Mouse (Mus musculus) midbrain, embryonic 12.5 days (tissue): ENCODE results near the gene Zranb1. TPM values are rescaled to one million over a fixed set of nuclear protein-coding genes. Genes with fewer than 3 reads are reported as not detected.

Experiments used
- ATAC-seq: fragments of 200-750 bp; cut with Nextera tagmentation; 2 replicates; pipeline ENCODE4 v1.8.0; 2017; ENCODE audit warnings: low read depth, moderate TSS enrichment, moderate library complexity; ENCODE audit not compliant: low FRiP score
- H3K27ac ChIP-seq: fragments of 300-500 bp; sonication (generic); replicated peaks from 2 replicates; pipeline ENCODE4 v1.5.1; 2016; ENCODE audit warnings: mild to moderate bottlenecking
- H3K27me3 ChIP-seq: fragments of 300-500 bp; sonication (generic); 2 replicates; pipeline ENCODE4 v1.6.1; 2016; ENCODE audit warnings: mild to moderate bottlenecking
- H3K36me3 ChIP-seq: fragments of 300-500 bp; sonication (generic); 2 replicates; pipeline ENCODE4 v1.6.1; 2016
- H3K4me1 ChIP-seq: fragments of 300-500 bp; sonication (generic); 2 replicates; pipeline ENCODE4 v1.6.1; 2016
- H3K4me2 ChIP-seq: fragments of 300-500 bp; sonication (generic); replicated peaks from 2 replicates; pipeline ENCODE4 v1.6.1; 2016; ENCODE audit warnings: mild to moderate bottlenecking, moderate library complexity
- H3K4me3 ChIP-seq: fragments of 300-500 bp; sonication (generic); 2 replicates; pipeline ENCODE4 v1.5.1; 2016; ENCODE audit warnings: mild to moderate bottlenecking
- H3K9ac ChIP-seq: fragments of 300-500 bp; sonication (generic); replicated peaks from 2 replicates; pipeline ENCODE4 v1.6.1; 2016; ENCODE audit warnings: mild to moderate bottlenecking, moderate library complexity
- H3K9me3 ChIP-seq: fragments of 300-500 bp; sonication (generic); 2 replicates; pipeline ENCODE4 v1.6.1; 2016; ENCODE audit warnings: mild to moderate bottlenecking
- WGBS: fragments of 180-500 bp; shearing (Covaris S2); methylation state at CpG from one replicate; pipeline ENCODE4 v1.1.7; 2016; 5-methylcytosine and 5-hydroxymethylcytosine counted together
- polyA plus RNA-seq: library from polyadenylated mRNA; unstranded; fragments of >200 nt; fragmentation: Nextera tagmentation; extraction: Ambion mirVana; gene quantifications from 2 replicates; pipeline ENCODE4 v1.2.1, GENCODE M21; 2016

The Zranb1 gene
- polyA plus RNA-seq, 1 experiment from 2014 or later: 17.6 TPM

DNA sequence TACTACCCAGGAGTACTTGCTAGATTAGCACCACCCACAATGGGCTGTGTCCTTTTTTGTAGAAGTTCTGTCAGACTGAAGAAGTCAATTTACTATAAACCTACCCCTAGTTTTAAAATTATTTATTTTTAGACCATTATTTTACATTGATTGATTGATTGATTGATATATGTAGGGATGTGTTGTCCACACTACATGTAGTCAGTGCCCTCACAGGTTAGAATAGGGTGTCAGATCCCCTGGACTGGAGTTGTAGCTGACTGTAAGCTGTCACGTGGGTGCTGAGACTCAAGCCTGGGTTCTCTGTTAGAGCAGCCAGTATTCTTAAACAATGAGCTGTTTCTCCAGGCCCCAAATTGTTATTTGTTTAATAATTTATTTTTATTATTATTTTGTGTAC is 37.6 kb upstream of the Zranb1 start:
- H3K27me3 ChIP-seq: no peaks in the 10 kb centered on the region
- no peak overlapping the region for H3K4me2 ChIP-seq
- WGBS: 94% methylated on average over 1 of the region's 1 CpGs
- no peak overlapping the region for H3K9ac ChIP-seq
- no peaks in the 10 kb centered on the region for H3K9me3 ChIP-seq
- H3K4me3 ChIP-seq: no peak overlapping the region
- H3K36me3 ChIP-seq: no peaks in the 10 kb centered on the region
- no peak overlapping the region for H3K27ac ChIP-seq
- no peaks in the 10 kb centered on the region for H3K4me1 ChIP-seq
- ATAC-seq: no peak

DNA sequence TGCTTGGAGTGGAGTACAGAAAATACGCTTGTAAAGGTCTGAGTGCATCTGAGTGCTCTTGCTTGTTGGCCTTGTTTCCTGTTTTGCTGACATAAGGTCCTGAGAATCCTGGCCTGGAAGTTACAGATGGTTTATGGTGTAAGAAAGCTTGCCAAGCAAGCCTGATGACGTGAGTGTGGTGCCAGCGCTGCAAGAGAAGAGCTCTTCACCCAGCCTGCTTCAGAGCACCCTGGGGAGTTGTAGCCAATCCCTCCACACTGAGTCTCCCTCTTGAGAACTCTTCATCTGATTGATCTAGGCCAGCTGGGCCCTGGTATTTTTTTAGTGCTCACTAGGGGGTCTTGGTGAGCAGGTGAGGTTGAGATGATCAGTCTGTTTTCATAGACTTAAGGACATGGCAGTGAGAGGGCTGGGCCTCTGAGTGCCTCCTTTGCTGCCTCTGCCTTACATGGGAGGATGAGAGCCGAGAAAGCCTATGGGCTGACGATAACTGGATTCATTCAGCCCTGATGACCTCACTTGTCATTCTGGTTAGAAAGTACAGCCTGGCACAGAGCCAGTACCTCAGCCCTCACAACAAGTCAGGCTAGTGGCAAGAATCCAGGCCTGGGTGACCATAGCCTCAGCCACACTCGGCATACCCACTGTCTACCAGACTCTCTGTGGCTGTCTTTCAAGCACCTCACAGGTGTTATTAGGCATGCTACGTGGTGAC is 35.9 kb upstream of the Zranb1 start:
- no peak for ATAC-seq
- H3K4me2 ChIP-seq: no peak overlapping the region
- WGBS: 82% methylated on average over 7 of the region's 7 CpGs
- no peaks in the 10 kb centered on the region for H3K4me1 ChIP-seq
- H3K27me3 ChIP-seq: no peaks in the 10 kb centered on the region
- H3K9me3 ChIP-seq: no peaks in the 10 kb centered on the region
- H3K4me3 ChIP-seq: no peak overlapping the region
- H3K27ac ChIP-seq: no peak overlapping the region
- H3K9ac ChIP-seq: no peak overlapping the region
- H3K36me3 ChIP-seq: no peaks in the 10 kb centered on the region

DNA sequence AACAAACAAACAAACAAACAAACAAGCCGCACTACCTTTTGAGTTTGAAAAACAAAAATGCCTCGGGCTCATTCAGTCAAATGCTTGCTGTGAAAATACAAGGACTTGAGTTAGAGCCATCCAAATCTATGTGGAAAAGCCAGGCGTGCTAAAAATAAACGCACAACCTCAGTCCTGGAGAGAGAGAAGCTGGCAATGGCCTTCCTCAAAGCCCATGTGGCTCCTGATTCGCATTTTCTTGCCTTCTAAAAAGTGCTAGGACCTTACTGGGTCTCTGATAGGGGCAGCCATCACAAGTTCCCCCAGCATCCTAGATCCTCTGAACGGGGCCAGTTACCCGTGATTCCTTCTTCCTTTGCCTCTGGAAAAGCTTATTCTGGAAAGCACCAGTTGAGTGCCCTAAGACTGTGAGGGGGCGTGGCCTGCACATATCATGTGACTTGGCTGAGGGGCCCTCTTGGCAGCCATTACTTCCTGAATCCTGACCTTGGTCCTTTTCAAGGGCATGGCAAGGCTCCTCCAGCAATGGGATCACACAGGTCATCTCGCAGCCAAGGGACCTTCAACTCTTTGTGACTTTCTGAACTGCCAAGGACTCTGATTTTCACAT is 34.6 kb upstream of the Zranb1 start:
- Histone ChIP-seq H3K27ac (no peak overlapping the region), H3K4me2 (no peak overlapping the region), H3K4me3 (no peak overlapping the region), H3K9me3 (no peaks in the 10 kb centered on the region), H3K4me1 (no peaks in the 10 kb centered on the region), H3K36me3 (no peaks in the 10 kb centered on the region), H3K9ac (no peak overlapping the region), H3K27me3 (no peaks in the 10 kb centered on the region)
- ATAC-seq: no peak
- WGBS: 86% methylated on average over 9 of the region's 9 CpGs

DNA sequence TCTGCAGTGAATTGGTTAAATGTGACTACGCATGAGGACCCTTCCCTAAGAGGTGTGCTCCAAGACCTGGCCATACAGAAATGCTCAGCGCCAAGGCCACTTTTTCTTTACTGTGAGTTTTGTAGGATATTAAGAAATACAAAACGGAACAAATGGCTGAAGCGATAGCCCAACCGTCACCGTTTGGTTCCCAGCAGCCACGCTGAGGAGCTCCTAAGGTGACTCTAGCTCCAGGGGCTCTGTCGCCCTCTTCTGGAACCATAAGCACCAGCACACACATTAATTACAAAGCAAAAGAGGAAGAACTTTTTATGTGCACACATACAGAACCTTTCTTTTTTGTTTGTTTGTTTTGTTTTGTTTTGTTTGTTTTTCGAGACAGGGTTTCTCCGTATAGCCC is 33.7 kb upstream of the Zranb1 start:
- H3K9ac ChIP-seq: no peak overlapping the region
- no peak overlapping the region for H3K4me3 ChIP-seq
- H3K9me3 ChIP-seq: no peaks in the 10 kb centered on the region
- 83% methylated on average over 10 of the region's 10 CpGs for WGBS
- no peak overlapping the region for H3K27ac ChIP-seq
- H3K36me3 ChIP-seq: no peaks in the 10 kb centered on the region
- H3K4me2 ChIP-seq: no peak overlapping the region
- no peak for ATAC-seq
- H3K4me1 ChIP-seq: no peaks in the 10 kb centered on the region
- H3K27me3 ChIP-seq: no peaks in the 10 kb centered on the region

DNA sequence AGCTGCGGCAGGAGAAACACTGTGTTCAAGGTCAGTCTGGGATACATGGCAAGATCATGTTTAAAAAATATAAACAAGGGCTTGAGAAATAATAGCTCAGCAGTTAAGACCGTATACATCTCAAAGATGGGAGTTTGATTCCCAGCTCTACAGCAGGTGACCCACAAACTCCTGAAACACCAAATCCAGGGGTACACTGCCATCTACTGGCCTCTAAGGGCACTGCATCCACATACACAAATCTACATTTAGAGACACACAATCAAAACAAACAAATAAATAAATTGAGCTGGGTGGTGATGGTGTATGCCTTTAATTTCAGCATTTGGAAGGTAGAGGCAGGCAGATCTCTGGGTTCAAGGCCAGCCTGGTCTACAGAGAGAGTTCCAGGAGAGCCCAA is 32.7 kb upstream of the Zranb1 start:
- Histone ChIP-seq H3K27ac (no peak overlapping the region), H3K4me3 (no peak overlapping the region), H3K4me1 (no peaks in the 10 kb centered on the region), H3K9me3 (no peaks in the 10 kb centered on the region), H3K27me3 (no peaks in the 10 kb centered on the region), H3K36me3 (no peaks in the 10 kb centered on the region), H3K4me2 (no peak overlapping the region), H3K9ac (no peak overlapping the region)
- WGBS: 92% methylated on average over 2 of the region's 2 CpGs
- no peak for ATAC-seq

DNA sequence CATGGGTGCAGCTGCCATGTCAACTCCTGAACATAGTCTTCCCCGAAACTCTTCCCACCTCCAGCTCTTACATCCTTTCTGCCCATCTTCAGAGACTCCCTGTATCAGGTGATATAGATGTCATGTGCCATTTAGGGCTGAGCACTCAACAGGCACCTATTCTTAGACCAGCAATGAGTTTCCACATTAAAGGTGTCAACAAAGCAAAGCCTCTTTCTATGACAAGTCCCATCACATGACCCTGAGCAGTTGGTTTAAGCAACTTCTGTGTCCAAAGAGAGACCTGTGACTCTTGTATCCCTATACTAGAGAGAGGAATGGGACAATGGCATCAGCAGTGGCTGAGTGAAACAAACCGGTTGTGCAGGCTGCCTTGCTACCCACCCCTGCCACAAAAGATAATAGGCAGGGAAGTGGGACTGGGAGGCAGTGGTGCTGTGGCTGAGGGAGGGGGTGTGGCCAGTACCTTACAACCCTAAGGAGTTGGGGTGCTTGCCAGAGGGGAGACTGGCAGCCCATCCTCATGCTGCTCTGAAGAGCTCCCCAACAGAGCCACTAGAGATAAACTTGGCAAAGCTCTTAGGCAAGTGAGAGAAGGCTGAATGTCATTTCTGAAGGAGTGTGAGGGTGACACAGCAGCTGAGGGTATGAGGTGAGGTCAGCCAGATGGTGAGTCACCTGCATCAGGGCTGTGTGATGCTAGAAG is 30.0 kb upstream of the Zranb1 start:
- no peak for ATAC-seq
- 69% methylated on average over 2 of the region's 2 CpGs for WGBS
- no peak overlapping the region for H3K4me3 ChIP-seq

DNA sequence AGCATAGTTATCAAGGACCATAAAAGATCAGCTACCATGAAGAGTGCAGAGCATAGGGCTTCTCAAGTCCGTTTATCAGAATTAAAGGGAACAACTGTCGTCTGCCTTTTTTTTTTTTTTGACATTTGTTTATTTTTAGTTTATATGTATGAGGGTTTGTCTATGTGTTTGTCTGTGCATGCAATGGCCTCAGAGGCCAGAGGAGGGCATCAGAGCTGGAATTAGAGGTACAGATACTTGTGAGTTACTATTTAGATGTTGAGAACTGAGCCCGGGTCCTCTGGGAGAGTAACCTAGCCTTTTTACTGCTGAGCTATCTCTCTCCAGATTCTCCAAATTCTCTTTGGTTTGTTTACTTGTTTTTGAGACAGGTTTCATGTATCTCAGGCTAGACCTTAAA is 27.1 kb upstream of the Zranb1 start:
- no peaks in the 10 kb centered on the region for H3K36me3 ChIP-seq
- H3K27me3 ChIP-seq: no peaks in the 10 kb centered on the region
- H3K4me1 ChIP-seq: no peaks in the 10 kb centered on the region
- no peak for ATAC-seq
- no peak overlapping the region for H3K4me2 ChIP-seq
- H3K27ac ChIP-seq: no peak overlapping the region
- 0 out of 2 replicates have a peak, but pooled peaks cover 6% of the 10 kb centered on the region for H3K9me3 ChIP-seq
- WGBS: 92% methylated on average over 3 of the region's 3 CpGs
- no peak overlapping the region for H3K9ac ChIP-seq
- H3K4me3 ChIP-seq: no peak overlapping the region

More for the DNA sequence above, 30.0 kb upstream of the Zranb1 start:
- H3K27me3 ChIP-seq: no peaks in the 10 kb centered on the region
- no peaks in the 10 kb centered on the region for H3K36me3 ChIP-seq
- no peak overlapping the region for H3K9ac ChIP-seq
- no peak overlapping the region for H3K4me2 ChIP-seq
- H3K27ac ChIP-seq: no peak overlapping the region
- H3K9me3 ChIP-seq: no peaks in the 10 kb centered on the region
- no peaks in the 10 kb centered on the region for H3K4me1 ChIP-seq

DNA sequence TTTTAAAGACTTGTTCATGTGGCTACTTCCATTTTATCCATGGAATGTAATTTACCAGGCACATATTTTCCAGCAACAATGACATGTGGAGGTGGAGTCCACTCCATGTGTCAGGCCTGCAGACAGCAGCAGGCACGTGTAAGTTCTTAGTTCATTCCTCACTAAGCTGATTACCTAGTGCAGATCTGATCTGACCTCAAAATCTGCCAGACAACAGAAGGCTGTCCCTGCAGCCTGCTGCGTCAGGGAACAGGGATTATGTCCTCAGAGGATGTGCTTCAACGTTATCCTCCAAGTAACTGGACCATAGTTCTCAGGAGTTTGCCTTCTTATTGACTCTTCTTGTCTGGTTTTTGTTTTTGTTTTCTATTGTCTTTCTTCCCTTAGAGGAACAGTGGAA is 9.0 kb upstream of the Zranb1 start:
- Histone ChIP-seq H3K27ac (no peak overlapping the region), H3K4me1 (no peaks in the 10 kb centered on the region), H3K36me3 (no peaks in the 10 kb centered on the region), H3K4me2 (no peak overlapping the region), H3K9me3 (no peaks in the 10 kb centered on the region), H3K4me3 (no peak overlapping the region), H3K27me3 (peaks cover 6% of the 10 kb centered on the region; the same call in 1 of the 2 replicates), H3K9ac (no peak overlapping the region)
- no peak for ATAC-seq
- WGBS: 18% methylated on average over 3 of the region's 3 CpGs

DNA sequence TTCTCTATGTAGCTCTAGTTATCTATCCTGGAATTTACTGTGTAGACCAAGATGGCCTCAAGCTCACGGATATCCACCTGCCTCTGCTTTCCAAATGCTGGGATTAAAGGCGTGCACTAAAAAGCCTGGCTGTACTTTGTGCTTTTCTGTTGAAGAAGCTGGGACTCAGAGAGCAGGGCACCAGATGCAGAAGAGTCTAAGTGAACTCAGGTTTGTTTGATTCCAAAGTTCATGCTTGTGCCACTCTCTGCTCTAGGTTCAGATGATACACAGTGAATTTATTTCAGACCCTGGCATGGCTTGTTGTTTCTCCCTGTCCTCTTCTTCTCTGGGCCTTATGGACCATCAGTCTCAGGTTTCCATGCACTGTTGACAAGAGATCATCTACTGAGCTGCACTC is 5.7 kb upstream of the Zranb1 start:
- Histone ChIP-seq H3K27ac (no peak overlapping the region), H3K36me3 (no peaks in the 10 kb centered on the region), H3K9ac (no peak overlapping the region), H3K27me3 (peaks cover 6% of the 10 kb centered on the region; the same call in 1 of the 2 replicates), H3K4me1 (no peaks in the 10 kb centered on the region), H3K4me3 (no peak overlapping the region), H3K9me3 (no peaks in the 10 kb centered on the region), H3K4me2 (no peak overlapping the region)
- 68% methylated on average over 2 of the region's 2 CpGs for WGBS
- ATAC-seq: no peak

DNA sequence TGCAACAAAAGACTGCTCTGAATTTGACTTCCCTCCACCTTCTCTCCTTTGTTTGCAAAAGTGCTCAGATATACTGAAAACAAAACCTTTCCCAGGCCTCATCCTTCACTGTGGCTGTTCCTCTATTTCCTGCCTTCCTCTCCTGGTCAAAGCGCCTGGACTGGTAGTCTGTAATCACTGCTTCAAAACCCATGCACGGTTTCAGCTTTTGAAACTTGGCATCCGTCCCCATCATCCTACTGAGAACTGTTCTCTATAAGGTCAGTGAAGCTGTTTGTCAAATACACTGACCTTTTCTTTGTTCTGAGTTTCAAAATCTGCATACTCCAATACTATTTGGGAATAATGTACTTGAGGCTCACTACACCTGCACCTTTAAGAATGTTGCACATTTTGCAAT is 3.7 kb upstream of the Zranb1 start:
- Histone ChIP-seq H3K4me3 (no peak overlapping the region), H3K27me3 (peaks cover 6% of the 10 kb centered on the region; the same call in 1 of the 2 replicates), H3K9me3 (no peaks in the 10 kb centered on the region), H3K4me1 (peaks cover under 1% of the 10 kb centered on the region), H3K9ac (no peak overlapping the region), H3K4me2 (no peak overlapping the region), H3K36me3 (no peaks in the 10 kb centered on the region), H3K27ac (no peak overlapping the region)
- WGBS: 66% methylated on average over 3 of the region's 3 CpGs
- no peak for ATAC-seq

DNA sequence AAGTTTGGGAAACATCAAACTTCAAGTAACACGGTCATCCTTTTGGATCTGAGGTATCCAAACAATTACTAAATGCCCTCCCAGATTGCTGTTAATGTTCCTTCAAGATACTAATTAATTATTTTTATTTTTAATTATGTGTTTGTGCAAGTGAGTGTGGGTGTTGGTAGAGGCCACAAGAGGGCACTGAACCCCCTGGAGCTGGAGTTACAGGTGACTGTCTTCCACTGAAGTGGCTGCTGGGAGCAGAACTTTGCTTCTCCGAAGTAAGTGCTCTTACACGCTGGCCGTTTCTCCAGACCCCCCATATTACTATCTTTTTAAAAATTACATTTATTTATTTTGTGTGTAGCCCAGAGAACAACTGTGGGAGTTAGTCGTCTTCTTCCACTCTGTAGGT is 887 bp upstream of the Zranb1 start:
- ATAC-seq: no peak
- peak overlapping the region; percentile 61 for H3K4me2 ChIP-seq
- no peaks in the 10 kb centered on the region for H3K9me3 ChIP-seq
- H3K4me1 ChIP-seq: peaks cover 9% of the 10 kb centered on the region
- peak overlapping the region; percentile 73; the same call in 1 of the 2 replicates for H3K9ac ChIP-seq
- 90% methylated on average over 5 of the region's 5 CpGs for WGBS
- peaks cover 6% of the 10 kb centered on the region; the same call in 1 of the 2 replicates for H3K27me3 ChIP-seq
- H3K4me3 ChIP-seq: peak overlapping the region; percentile 96
- H3K27ac ChIP-seq: no peak overlapping the region
- H3K36me3 ChIP-seq: no peaks in the 10 kb centered on the region
